Mouse (Mus musculus): ENCODE data around the gene Trim40.

Gene Trim40

GRCm38 (mm10) chr17:36839931-36840330 lies 50.0 kb downstream of the Trim40 start:
- DNase-seq (ENCODE audit: low spot score in 2 of 2): no peak

GRCm38 (mm10) chr17:36839001-36839400 lies 50.9 kb downstream of the Trim40 start:
- no peak for DNase-seq (ENCODE audit: low spot score in 2 of 2)

- DNase-seq (ENCODE audit: low spot score in 2 of 2): peak; percentile 98 to 99
Measured at GRCm38 (mm10) chr17:36836874-36837647, 52.9 kb downstream of the Trim40 start, which contains the start of gene Trim26. Gene Trim26, plus strand, starts transcription at chr17:36837134.

- DNase-seq (ENCODE audit: low spot score in 2 of 2): no peak
Measured at GRCm38 (mm10) chr17:36836427-36836812, 53.5 kb downstream of the Trim40 start.

GRCm38 (mm10) chr17:36835591-36836426 lies 54.1 kb downstream of the Trim40 start:
- peak; percentile 37 to 63 for DNase-seq (ENCODE audit: low spot score in 2 of 2)

- no peak for DNase-seq (ENCODE audit: low spot score in 2 of 2)
Measured at GRCm38 (mm10) chr17:36832694-36833093, 57.2 kb downstream of the Trim40 start.

Measured in urinary bladder, postnatal 36 days (tissue).